Mouse (Mus musculus) left cerebral cortex, adult 2 months (tissue): ENCODE measurements around the gene Prpf38a. TPM values are rescaled to one million over a fixed set of nuclear protein-coding genes. Genes with fewer than 3 reads are reported as not detected.

Experiments
- DNase-seq, 2 experiments: peaks; one replicate each; pipeline ENCODE4 v3.0.0; 2021 to 2022; ENCODE audit warnings: low spot score in 2 of 2, mixed read lengths in 1 of 2; ENCODE audit errors: extremely low spot score in 1 of 2
- H3K27ac ChIP-seq: fragments of 200-600 bp; 2 replicates; pipeline ENCODE4 v1.8.1; 2022
- H3K4me3 ChIP-seq: fragments of 200-600 bp; 2 replicates; pipeline ENCODE4 v1.8.1; 2022
- CTCF ChIP-seq: fragments of 200-600 bp; IDR thresholded peaks from 2 replicates; pipeline ENCODE4 v1.8.1; 2022; ENCODE audit warnings: antibody characterized with exemption, mild to moderate bottlenecking, moderate library complexity
- intact Hi-C: fragments of 180-260 bp; cut with DNase I; formaldehyde crosslinking; loops from one replicate; pipeline ENCODE4 v1.15.1; 2025
- long read RNA-seq, 2 experiments: library from polyadenylated mRNA; stranded (forward); transcript quantifications; one replicate each; pipeline ENCODE4 v2.0.0; 2021; ENCODE audit warnings: borderline mapping rate in 2 of 2
- total RNA-seq, 2 experiments: library from RNA; stranded (reverse); gene quantifications; 2 replicates each; pipeline ENCODE4 v1.2.3; 2021

Prpf38a gene
- total RNA-seq, result 10 to 100 TPM; 28.5 to 29.3 TPM
- long read RNA-seq, experiment 1, transcript Prpf38a-201 (10 exons, 1,516 nt), result major isoform, 11 of 12 reads
- long read RNA-seq, experiment 1, partial matches to known transcripts, result 0 of 12 reads
- long read RNA-seq, experiment 1, other reads (novel, unspliced or antisense), result 1 of 12 reads
- long read RNA-seq, experiment 2, transcript Prpf38a-201 (10 exons, 1,516 nt), result major isoform, 6 of 8 reads
- long read RNA-seq, experiment 2, partial matches to known transcripts, result 1 of 8 reads
- long read RNA-seq, experiment 2, other reads (novel, unspliced or antisense), result 0 of 8 reads

- intact Hi-C loops, result loop anchor here (1.0 to 5.0 kb wide), 3 partner anchors 40 to 253 kb away; partner anchors contain the start of genes Btf3l4, Cc2d1b and Txndc12
These were observed at the start of gene Prpf38a, which contains the start of gene Orc1 for GRCm38 (mm10) chr4:108578840-108579742. Gene Prpf38a (minus strand): TSS chr4:108579336. Gene Orc1 (plus strand): TSS chr4:108579423.

GRCm38 (mm10) chr4:108627066-108627465 lies 47.9 kb upstream of the Prpf38a start:
- no peak for DNase-seq
- intact Hi-C loops, result no loop called here
- Histone ChIP-seq H3K27ac (no peak overlapping the region), H3K4me3 (no peak overlapping the region)
- no peak for TF ChIP-seq CTCF

More at GRCm38 (mm10) chr4:108578840-108579742, at the start of gene Prpf38a, which contains the start of gene Orc1:
- no peak for TF ChIP-seq CTCF
- H3K4me3 ChIP-seq, result peak within 1 kb of the TSS; percentile 87
- H3K27ac ChIP-seq, result peak within 1 kb of the TSS; percentile 87
- DNase-seq, result peak; percentile 96 to 97

GRCm38 (mm10) chr4:108621504-108621903 lies 42.4 kb upstream of the Prpf38a start:
- DNase-seq, result no peak
- Histone ChIP-seq H3K27ac (no peak overlapping the region), H3K4me3 (no peak overlapping the region)
- intact Hi-C loops, result no loop called here
- TF ChIP-seq CTCF, result no peak; the same call in none of the 2 replicates

- Histone ChIP-seq H3K27ac (peak overlapping the region; percentile 98), H3K4me3 (peak overlapping the region; percentile 95)
- DNase-seq, result peak in 1 of 2 experiments; percentile 18
- no peak for TF ChIP-seq CTCF
- intact Hi-C loops, result loop anchor here (1.0 kb wide), 1 partner anchor 213 kb away; the partner anchor contains the start of gene Btf3l4
These were observed 41.4 kb upstream of the Prpf38a start for GRCm38 (mm10) chr4:108620536-108620935.

- intact Hi-C loops, result loop anchor here (1.0 kb wide), 2 partner anchors 40 to 214 kb away; partner anchors contain the start of genes Btf3l4, Orc1 and Prpf38a
- TF ChIP-seq CTCF, result peak; percentile 24
- DNase-seq, result peak; percentile 92 to 94
- peak within 1 kb of the TSS; percentile 98 for H3K27ac ChIP-seq
- peak within 1 kb of the TSS; percentile 95 for H3K4me3 ChIP-seq
These were observed 40.6 kb upstream of the Prpf38a start, which contains the start of gene Cc2d1b for GRCm38 (mm10) chr4:108619587-108620341. Gene Cc2d1b (plus strand): TSS chr4:108619940.

GRCm38 (mm10) chr4:108619165-108619564 lies 40.0 kb upstream of the Prpf38a start:
- H3K27ac ChIP-seq, result peak overlapping the region; percentile 98
- no peak for TF ChIP-seq CTCF
- H3K4me3 ChIP-seq, result peak overlapping the region; percentile 95
- intact Hi-C loops, result loop anchor here (1.0 kb wide), 1 partner anchor 40 kb away; the partner anchor contains the start of genes Orc1 and Prpf38a
- peak; percentile 41 to 44 for DNase-seq

GRCm38 (mm10) chr4:108618586-108618985 lies 39.5 kb upstream of the Prpf38a start:
- Histone ChIP-seq H3K27ac (peak overlapping the region; percentile 98), H3K4me3 (peak overlapping the region; percentile 95)
- TF ChIP-seq CTCF, result no peak
- DNase-seq, result no peak
- intact Hi-C loops, result no loop called here

GRCm38 (mm10) chr4:108610935-108611334 lies 31.8 kb upstream of the Prpf38a start:
- TF ChIP-seq CTCF, result no peak
- no peak for DNase-seq
- H3K27ac ChIP-seq, result 0 out of 2 replicates have a peak overlapping the region, but pooled peaks have one; percentile 24
- intact Hi-C loops, result no loop called here
- no peak overlapping the region for H3K4me3 ChIP-seq

GRCm38 (mm10) chr4:108608651-108609050 lies 29.5 kb upstream of the Prpf38a start:
- Histone ChIP-seq H3K27ac (no peak overlapping the region), H3K4me3 (no peak overlapping the region)
- DNase-seq, result no peak
- intact Hi-C loops, result no loop called here
- TF ChIP-seq CTCF, result no peak

- intact Hi-C loops, result no loop called here
- Histone ChIP-seq H3K27ac (no peak overlapping the region), H3K4me3 (no peak overlapping the region)
- no peak for DNase-seq
- no peak for TF ChIP-seq CTCF
These were observed 22.7 kb upstream of the Prpf38a start for GRCm38 (mm10) chr4:108601870-108602269.

- intact Hi-C loops, result no loop called here
- DNase-seq, result no peak
- Histone ChIP-seq H3K27ac (no peak overlapping the region), H3K4me3 (no peak overlapping the region)
- no peak for TF ChIP-seq CTCF
These were observed 19.2 kb upstream of the Prpf38a start for GRCm38 (mm10) chr4:108598306-108598705.
